Mouse (Mus musculus) intestine, postnatal 0 days (tissue): ENCODE results near the gene Vps8. TPM values are rescaled to one million over a fixed set of nuclear protein-coding genes. Genes with fewer than 3 reads are reported as not detected.

ENCODE experiments used
- ATAC-seq: fragments of 200-750 bp; cut with Nextera tagmentation; 2 replicates; pipeline ENCODE4 v1.8.0; 2017; ENCODE audit warnings: mild to moderate bottlenecking, moderate TSS enrichment, moderate library complexity
- H3K27ac ChIP-seq: fragments of 300-500 bp; sonication (generic); 2 replicates; pipeline ENCODE4 v1.5.1; 2014; ENCODE audit warnings: mild to moderate bottlenecking, low read depth, low read length, moderate library complexity
- H3K27me3 ChIP-seq: fragments of 300-500 bp; sonication (generic); replicated peaks from 2 replicates; pipeline ENCODE4 v1.6.1; 2014; ENCODE audit warnings: low read length, mixed read lengths; ENCODE audit not compliant: control insufficient read depth, insufficient read depth
- H3K36me3 ChIP-seq: fragments of 300-500 bp; sonication (generic); 2 replicates; pipeline ENCODE4 v1.6.1; 2014; ENCODE audit warnings: mild to moderate bottlenecking, moderate library complexity; ENCODE audit not compliant: control insufficient read depth, insufficient read depth
- H3K4me1 ChIP-seq: fragments of 300-500 bp; sonication (generic); replicated peaks from 2 replicates; pipeline ENCODE4 v1.6.1; 2014; ENCODE audit warnings: antibody characterized with exemption, low read length, mixed read lengths; ENCODE audit not compliant: control insufficient read depth, insufficient read depth
- H3K4me2 ChIP-seq: fragments of 300-500 bp; sonication (generic); replicated peaks from 2 replicates; pipeline ENCODE4 v1.6.1; 2014; ENCODE audit warnings: low read depth, mild to moderate bottlenecking, moderate library complexity
- H3K4me3 ChIP-seq: fragments of 300-500 bp; sonication (generic); 2 replicates; pipeline ENCODE4 v1.5.1; 2014; ENCODE audit warnings: low read depth, low read length
- H3K9ac ChIP-seq: fragments of 300-500 bp; sonication (generic); 2 replicates; pipeline ENCODE4 v1.6.1; 2014; ENCODE audit warnings: mild to moderate bottlenecking, low read depth, low read length
- H3K9me3 ChIP-seq: fragments of 300-500 bp; sonication (generic); 2 replicates; pipeline ENCODE4 v1.6.1; 2016; ENCODE audit warnings: mixed run types; ENCODE audit not compliant: control insufficient read depth
- CTCF ChIP-seq: sonication (generic); IDR thresholded peaks from 2 replicates; pipeline ENCODE4 v1.5.1; 2016; ENCODE audit warnings: low read depth, mild to moderate bottlenecking, control low read depth, antibody characterized with exemption, moderate library complexity
- WGBS: fragments of 180-500 bp; shearing (Covaris S2); extraction: QIAGEN DNeasy Blood & Tissue Kit; methylation state at CpG from one replicate; pipeline ENCODE4 v1.1.7; 2014; 5-methylcytosine and 5-hydroxymethylcytosine counted together
- polyA plus RNA-seq: library from polyadenylated mRNA; unstranded; fragments of >200 nt; fragmentation: Nextera tagmentation; extraction: Ambion mirVana; gene quantifications from 2 replicates; pipeline ENCODE4 v1.2.1, GENCODE M21; 2015

The Vps8 gene
- polyA plus RNA-seq, 1 experiment from 2014 or later = 6.6 TPM

GRCm38 (mm10) chr16:21494681-21495080 is 71.8 kb downstream of the Vps8 start:
- Histone ChIP-seq H3K4me2 (no peak overlapping the region), H3K36me3 (peaks cover 6% of the 10 kb centered on the region; the same call in 1 of the 2 replicates), H3K27ac (no peak overlapping the region), H3K4me3 (no peak overlapping the region), H3K9me3 (no peaks in the 10 kb centered on the region), H3K9ac (no peak overlapping the region), H3K4me1 (no peaks in the 10 kb centered on the region), H3K27me3 (no peaks in the 10 kb centered on the region)
- 96% methylated on average over 6 of the region's 6 CpGs for WGBS
- ATAC-seq = no peak
- no peak for TF ChIP-seq CTCF

- Histone ChIP-seq H3K36me3 (peaks cover 6% of the 10 kb centered on the region; the same call in 1 of the 2 replicates), H3K4me2 (no peak overlapping the region), H3K4me3 (no peak overlapping the region), H3K27ac (no peak overlapping the region), H3K9ac (no peak overlapping the region), H3K9me3 (no peaks in the 10 kb centered on the region), H3K27me3 (no peaks in the 10 kb centered on the region), H3K4me1 (no peaks in the 10 kb centered on the region)
- WGBS = 76% methylated on average over 9 of the region's 9 CpGs
- TF ChIP-seq CTCF = no peak
- ATAC-seq = no peak
Measured at GRCm38 (mm10) chr16:21496799-21497198, 73.9 kb downstream of the Vps8 start.

GRCm38 (mm10) chr16:21497627-21498026 is 74.7 kb downstream of the Vps8 start:
- Histone ChIP-seq H3K27ac (no peak overlapping the region), H3K36me3 (peaks cover 6% of the 10 kb centered on the region; the same call in 1 of the 2 replicates), H3K4me3 (no peak overlapping the region), H3K4me1 (no peaks in the 10 kb centered on the region), H3K27me3 (no peaks in the 10 kb centered on the region), H3K4me2 (no peak overlapping the region), H3K9ac (no peak overlapping the region), H3K9me3 (no peaks in the 10 kb centered on the region)
- 68% methylated on average over 3 of the region's 3 CpGs for WGBS
- no peak for ATAC-seq
- TF ChIP-seq CTCF = peak; percentile 43

- peaks cover 6% of the 10 kb centered on the region; the same call in 1 of the 2 replicates for H3K36me3 ChIP-seq
- no peak overlapping the region; the same call in 1 of the 2 replicates for H3K27ac ChIP-seq
- no peak overlapping the region for H3K4me2 ChIP-seq
- H3K27me3 ChIP-seq = no peaks in the 10 kb centered on the region
- WGBS = 69% methylated on average over 4 of the region's 4 CpGs
- no peak for ATAC-seq
- no peaks in the 10 kb centered on the region for H3K4me1 ChIP-seq
- H3K4me3 ChIP-seq = no peak overlapping the region
- no peak for TF ChIP-seq CTCF
- H3K9ac ChIP-seq = no peak overlapping the region
- H3K9me3 ChIP-seq = no peaks in the 10 kb centered on the region
Measured at GRCm38 (mm10) chr16:21498984-21499383, 76.1 kb downstream of the Vps8 start.

- Histone ChIP-seq H3K4me2 (no peak overlapping the region), H3K27ac (peak overlapping the region; percentile 51; the same call in 1 of the 2 replicates), H3K4me1 (no peaks in the 10 kb centered on the region), H3K4me3 (no peak overlapping the region), H3K9me3 (no peaks in the 10 kb centered on the region), H3K9ac (no peak overlapping the region), H3K36me3 (peaks cover 6% of the 10 kb centered on the region; the same call in 1 of the 2 replicates), H3K27me3 (no peaks in the 10 kb centered on the region)
- 54% methylated on average over 7 of the region's 7 CpGs for WGBS
- no peak for ATAC-seq
- TF ChIP-seq CTCF = no peak
Measured at GRCm38 (mm10) chr16:21499656-21500055, 76.7 kb downstream of the Vps8 start.

GRCm38 (mm10) chr16:21518833-21519232 is 95.9 kb downstream of the Vps8 start:
- 68% methylated on average over 9 of the region's 9 CpGs for WGBS
- no peak for TF ChIP-seq CTCF

GRCm38 (mm10) chr16:21519785-21520184 is 96.9 kb downstream of the Vps8 start:
- ATAC-seq = no peak

More at GRCm38 (mm10) chr16:21518833-21519232, 95.9 kb downstream of the Vps8 start:
- Histone ChIP-seq H3K4me1 (no peaks in the 10 kb centered on the region), H3K36me3 (peaks cover 9% of the 10 kb centered on the region; the same call in 1 of the 2 replicates), H3K27me3 (no peaks in the 10 kb centered on the region), H3K9me3 (no peaks in the 10 kb centered on the region), H3K9ac (no peak overlapping the region), H3K4me2 (no peak overlapping the region), H3K27ac (no peak overlapping the region), H3K4me3 (no peak overlapping the region)
- ATAC-seq = no peak

More at GRCm38 (mm10) chr16:21519785-21520184, 96.9 kb downstream of the Vps8 start:
- no peak for TF ChIP-seq CTCF
- H3K4me3 ChIP-seq = no peak overlapping the region
- H3K9ac ChIP-seq = no peak overlapping the region
- no peaks in the 10 kb centered on the region for H3K27me3 ChIP-seq
- no peak overlapping the region for H3K27ac ChIP-seq
- no peaks in the 10 kb centered on the region for H3K4me1 ChIP-seq
- no peak overlapping the region for H3K4me2 ChIP-seq
- H3K36me3 ChIP-seq = peaks cover 9% of the 10 kb centered on the region; the same call in 1 of the 2 replicates
- no peaks in the 10 kb centered on the region for H3K9me3 ChIP-seq
